Mouse (Mus musculus) cerebellum, adult (tissue): ENCODE measurements at regions not wholly inside any gene's neighbourhood (a gene's known extent, or its start where the extent isn't known, plus 50 kb on each side); places are given as distances from the start of the nearest gene placed in this dataset.

Source experiments
- ATAC-seq: cut with Nextera tagmentation; 2 replicates; pipeline ENCODE4 v1.9.2; 2017; ENCODE audit warnings: mild to moderate bottlenecking, moderate library complexity, mixed read lengths; ENCODE audit not compliant: insufficient number of reproducible peaks, low FRiP score, low TSS enrichment

GRCm38 (mm10) chr3:115815571-115816156 is 72.0 kb upstream of the Dph5 start:
- no peak for ATAC-seq

DNA sequence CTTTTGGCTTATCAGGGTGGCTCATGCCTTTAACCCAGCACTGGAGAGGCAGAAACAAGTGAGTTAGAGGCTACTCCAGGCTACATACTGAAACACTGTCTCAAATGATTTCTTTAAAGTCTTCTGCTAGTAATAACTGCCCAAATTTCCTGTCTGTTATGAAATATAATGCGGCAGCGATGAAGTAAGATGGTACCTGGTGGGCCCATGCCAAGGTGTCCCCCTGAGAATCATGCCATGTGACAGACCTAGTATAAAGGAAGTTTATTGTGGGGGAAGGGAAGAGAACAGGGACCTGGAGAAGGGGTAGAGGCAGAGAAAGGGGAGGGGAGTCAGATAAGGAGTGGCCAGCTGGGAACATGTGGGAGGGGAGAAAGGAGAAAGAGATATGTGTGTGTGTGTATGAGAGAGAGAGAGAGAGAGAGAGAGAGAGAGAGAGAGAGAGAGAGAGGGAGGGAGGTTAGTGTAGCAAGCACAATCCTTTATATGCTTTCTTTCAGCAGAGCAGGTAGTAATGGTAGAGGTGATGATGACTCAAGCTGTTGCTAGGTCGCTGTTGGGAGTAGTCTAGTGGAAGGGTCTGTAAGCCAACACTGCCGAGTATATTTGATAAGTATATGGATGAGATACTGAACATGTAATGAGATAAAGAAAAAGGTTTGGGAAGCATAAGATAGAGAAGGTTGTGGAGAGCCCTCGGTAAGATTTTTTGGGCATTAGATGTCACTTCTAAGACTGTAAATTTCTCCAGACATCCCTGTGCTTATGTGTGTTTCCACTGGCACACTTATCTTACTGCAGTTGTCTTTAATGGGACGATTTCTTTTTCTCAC is 71.1 kb upstream of the Dph5 start:
- ATAC-seq = no peak

DNA sequence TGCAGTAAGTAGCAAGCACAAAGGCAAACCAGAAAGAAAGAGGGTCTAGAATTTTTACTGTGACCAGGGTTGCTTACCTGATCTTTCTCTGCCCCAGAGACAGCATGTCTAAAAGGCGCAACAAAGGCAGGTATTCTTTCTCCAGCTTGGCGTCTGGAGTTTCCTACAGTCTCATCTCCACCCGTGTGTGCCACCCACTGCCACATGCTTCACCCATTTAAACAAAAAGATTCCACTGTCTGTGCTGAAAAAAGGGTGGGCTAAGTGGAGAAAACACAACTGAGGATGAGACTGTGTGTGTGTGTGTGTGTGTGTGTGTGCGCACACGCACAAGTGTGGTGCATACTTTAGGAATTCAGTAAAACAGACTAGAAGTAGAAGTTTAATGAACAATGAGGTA is 69.9 kb upstream of the Dph5 start:
- no peak for ATAC-seq

DNA sequence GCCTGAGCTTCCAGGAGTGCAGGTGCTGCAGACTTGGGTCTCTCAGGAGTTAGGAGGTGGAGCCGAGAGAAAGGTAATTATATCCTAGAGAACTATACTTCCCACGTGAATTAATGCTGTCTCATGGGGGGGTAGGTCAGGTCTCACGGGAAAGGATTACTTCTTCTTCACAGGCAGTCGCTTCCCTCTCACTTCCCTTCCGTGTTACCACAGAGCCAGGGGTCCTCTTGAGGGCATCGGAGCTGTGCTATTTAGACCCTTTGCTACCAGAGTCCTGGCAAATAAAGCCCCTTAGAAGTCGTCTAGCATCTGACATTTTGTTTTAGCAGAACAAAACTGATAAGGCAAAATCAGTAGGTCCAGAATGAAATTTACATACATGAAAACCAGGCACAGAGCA is 68.9 kb upstream of the Dph5 start:
- no peak for ATAC-seq

DNA sequence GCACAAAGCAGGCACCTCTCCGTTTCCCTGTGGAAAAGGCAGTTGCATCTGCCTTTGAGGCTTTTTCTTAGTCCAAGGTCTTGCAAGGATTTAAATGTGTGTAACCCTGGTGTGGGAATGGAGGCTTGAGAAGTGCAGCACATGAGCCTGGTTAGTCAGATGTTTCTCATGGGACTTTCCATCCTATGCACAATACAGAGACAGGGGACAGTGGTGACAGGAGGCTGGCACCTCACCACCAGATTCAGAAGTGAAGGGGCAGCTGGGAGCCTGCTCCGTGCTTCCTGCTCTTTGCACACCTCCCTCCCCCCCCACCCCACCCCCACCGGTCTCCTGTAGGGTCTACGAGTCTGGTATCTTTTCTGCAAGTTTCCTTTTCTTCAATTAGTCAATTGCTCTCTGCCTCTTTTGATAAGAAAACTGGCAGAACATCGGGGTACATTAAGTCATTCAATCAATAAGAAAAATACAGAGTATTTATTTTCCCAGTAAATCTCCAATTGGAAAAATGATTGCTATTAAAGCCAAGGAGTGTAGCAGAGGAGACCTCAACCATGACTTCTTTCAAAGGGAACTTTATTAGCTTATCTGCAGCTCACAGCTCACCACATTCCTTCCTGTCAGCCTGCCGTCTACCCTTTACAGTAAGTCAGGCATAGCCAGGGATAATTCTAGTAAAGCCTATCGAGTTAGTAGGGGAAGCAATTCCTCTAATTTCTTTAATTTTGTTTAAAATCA is 68.1 kb upstream of the Dph5 start:
- ATAC-seq = no peak

DNA sequence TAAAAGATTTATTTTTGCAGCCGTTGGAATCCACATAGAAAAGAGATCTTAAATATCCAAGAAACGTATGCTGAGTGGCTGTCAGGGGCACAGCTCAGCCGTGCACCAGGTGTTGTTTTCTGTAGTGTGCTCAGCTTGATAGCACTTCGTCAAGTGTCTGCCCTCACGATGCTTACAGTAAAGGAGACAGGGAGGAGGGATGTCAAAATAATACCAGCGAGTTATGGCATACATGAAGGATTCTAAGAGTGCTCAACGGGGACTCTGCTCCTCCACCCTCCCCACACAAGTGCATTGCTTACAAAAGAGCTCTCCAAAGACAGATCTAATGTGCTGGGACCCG is 67.5 kb upstream of the Dph5 start:
- no peak for ATAC-seq

- ATAC-seq = no peak
Observed at GRCm38 (mm10) chr3:115821627-115822026, 66.0 kb upstream of the Dph5 start.

DNA sequence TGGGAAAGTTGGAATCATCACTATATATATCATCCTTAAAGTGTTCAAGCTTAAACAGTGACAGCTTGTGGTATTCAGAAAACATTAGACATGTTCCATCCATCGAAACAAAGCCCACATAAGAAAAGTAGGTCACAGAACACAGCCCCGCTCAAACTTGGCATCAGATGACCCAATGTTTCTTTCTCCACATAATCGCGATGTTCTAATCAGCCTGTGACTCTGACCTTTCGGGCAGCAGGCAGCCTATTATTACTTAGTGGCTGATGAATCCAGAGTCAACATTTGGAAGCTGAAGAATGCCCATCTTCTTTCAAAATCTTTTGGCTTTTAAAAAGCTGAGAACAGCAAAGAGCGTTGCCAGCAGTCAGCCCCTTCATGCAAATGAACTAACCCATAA is 65.1 kb upstream of the Dph5 start:
- no peak for ATAC-seq

- no peak for ATAC-seq
Observed at GRCm38 (mm10) chr3:115823741-115824140, 63.9 kb upstream of the Dph5 start.

DNA sequence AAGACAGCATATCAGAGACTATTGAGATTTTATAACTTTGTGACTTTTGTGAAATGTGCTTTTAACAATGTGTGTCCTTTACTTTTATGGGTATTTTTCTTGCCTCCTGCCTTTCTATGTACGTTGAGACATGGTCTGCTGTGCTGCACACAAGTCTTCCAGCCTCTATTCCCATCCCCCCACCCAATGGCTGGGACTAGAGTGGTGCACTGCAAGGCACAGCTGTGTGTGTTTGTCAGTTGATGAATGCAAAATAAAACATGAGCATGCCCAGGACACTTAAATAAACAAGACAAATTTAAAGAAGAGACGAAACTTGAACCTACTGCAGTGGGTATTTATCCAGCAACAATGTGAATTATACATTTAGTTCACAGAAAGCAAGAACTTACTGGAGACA is 62.8 kb upstream of the Dph5 start:
- no peak for ATAC-seq

- ATAC-seq = no peak
Observed at GRCm38 (mm10) chr3:115835381-115835780, 52.3 kb upstream of the Dph5 start.

DNA sequence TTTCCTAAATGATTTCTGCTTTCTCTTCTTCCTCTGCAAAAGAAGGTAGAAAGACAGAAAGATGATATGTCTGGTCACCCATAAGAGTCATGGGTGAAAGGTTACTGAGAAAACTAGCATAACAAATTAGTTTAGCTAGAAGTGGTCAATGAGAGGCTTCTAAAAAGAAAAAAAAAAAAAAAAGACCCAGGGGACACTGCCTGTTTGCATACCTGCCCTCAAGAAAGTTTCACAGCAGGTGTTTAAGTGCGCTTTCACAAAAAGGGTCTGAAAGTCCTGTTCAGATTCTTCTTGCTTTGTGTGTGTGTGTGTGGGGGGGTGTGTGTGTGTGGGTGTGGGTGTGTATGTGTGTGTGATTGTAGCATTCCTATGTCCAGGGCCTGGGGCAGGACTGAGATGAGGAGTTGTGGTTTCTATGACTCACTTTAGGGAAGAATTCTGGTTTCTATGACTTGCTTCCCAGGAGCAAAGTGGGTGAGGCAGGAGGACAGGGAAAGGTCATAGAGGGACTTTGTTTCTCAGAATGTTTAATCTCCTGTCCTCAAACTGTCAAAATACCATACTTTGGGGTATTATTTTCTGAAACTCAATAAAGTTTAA is 49.9 kb upstream of the Dph5 start:
- no peak for ATAC-seq
